Mouse (Mus musculus) midbrain, embryonic 14.5 days (tissue): Measurements from ENCODE around the gene Ankrd13a. TPM values are rescaled to one million over a fixed set of nuclear protein-coding genes. Genes with fewer than 3 reads are reported as not detected.

Source experiments
- ATAC-seq: fragments of 200-750 bp; cut with Nextera tagmentation; 2 replicates; pipeline ENCODE4 v1.8.0; 2017; ENCODE audit warnings: moderate number of reproducible peaks, moderate library complexity; ENCODE audit not compliant: low FRiP score, low TSS enrichment
- DNase-seq: peaks from one replicate; pipeline ENCODE4 v3.0.0-alpha.2; 2015
- H3K27ac ChIP-seq: fragments of 300-500 bp; sonication (generic); replicated peaks from 2 replicates; pipeline ENCODE4 v1.5.1; 2014; ENCODE audit warnings: mild to moderate bottlenecking, low read depth, low read length, moderate library complexity
- H3K27me3 ChIP-seq: fragments of 300-500 bp; sonication (generic); 2 replicates; pipeline ENCODE4 v1.6.1; 2014; ENCODE audit warnings: low read length, control low read depth, mixed read lengths; ENCODE audit not compliant: control insufficient read depth, insufficient read depth
- H3K36me3 ChIP-seq: fragments of 300-500 bp; sonication (generic); 2 replicates; pipeline ENCODE4 v1.6.1; 2014; ENCODE audit warnings: low read length, control low read depth; ENCODE audit not compliant: control insufficient read depth, insufficient read depth
- H3K4me1 ChIP-seq: fragments of 300-500 bp; sonication (generic); 2 replicates; pipeline ENCODE4 v1.6.1; 2014; ENCODE audit warnings: mild to moderate bottlenecking, antibody characterized with exemption, low read length, control low read depth; ENCODE audit not compliant: control insufficient read depth, insufficient read depth
- H3K4me2 ChIP-seq: fragments of 300-500 bp; sonication (generic); 2 replicates; pipeline ENCODE4 v1.6.1; 2014; ENCODE audit warnings: mild to moderate bottlenecking, low read length, moderate library complexity
- H3K4me3 ChIP-seq: fragments of 300-500 bp; sonication (generic); replicated peaks from 2 replicates; pipeline ENCODE4 v1.5.1; 2014; ENCODE audit warnings: low read depth, low read length
- H3K9ac ChIP-seq: fragments of 300-500 bp; sonication (generic); replicated peaks from 2 replicates; pipeline ENCODE4 v1.6.1; 2014; ENCODE audit warnings: mild to moderate bottlenecking, low read length, moderate library complexity
- H3K9me3 ChIP-seq: fragments of 300-500 bp; sonication (generic); 2 replicates; pipeline ENCODE4 v1.6.1; 2016; ENCODE audit warnings: low read length, control low read depth, mixed read lengths; ENCODE audit not compliant: control insufficient read depth
- WGBS: fragments of 180-500 bp; shearing (Covaris S2); extraction: QIAGEN DNeasy Blood & Tissue Kit; methylation state at CpG from one replicate; pipeline ENCODE4 v1.1.7; 2014; 5-methylcytosine and 5-hydroxymethylcytosine counted together
- polyA plus RNA-seq: library from polyadenylated mRNA; unstranded; fragments of >200 nt; fragmentation: Nextera tagmentation; extraction: Ambion mirVana; gene quantifications from 2 replicates; pipeline ENCODE4 v1.2.1, GENCODE M21; 2014

The Ankrd13a gene
- polyA plus RNA-seq, 1 experiment from 2014 or later = 48.5 TPM

DNA sequence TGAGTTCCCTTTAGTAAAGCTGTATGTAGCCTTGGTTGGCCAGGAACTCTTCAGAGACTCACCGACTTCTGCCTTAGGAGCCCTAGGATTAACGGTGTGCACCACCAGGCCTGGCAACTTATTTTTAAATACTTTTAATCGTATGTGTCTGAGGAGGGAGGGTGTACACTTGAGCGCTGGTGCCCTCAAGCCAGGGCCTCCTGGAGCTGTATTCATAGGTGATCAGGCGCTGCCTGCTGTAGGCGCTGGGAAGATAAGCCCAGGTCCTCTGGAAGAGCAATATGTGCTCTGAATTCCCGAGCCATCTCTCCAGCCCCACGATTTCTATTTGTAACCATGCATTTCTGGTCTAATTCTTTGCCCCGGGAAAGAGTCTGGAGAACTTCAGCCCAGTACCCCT is 32.6 kb downstream of the Ankrd13a start:
- Histone ChIP-seq H3K4me1 (peaks cover 5% of the 10 kb centered on the region), H3K4me3 (no peak overlapping the region), H3K9ac (no peak overlapping the region), H3K27me3 (no peaks in the 10 kb centered on the region), H3K9me3 (no peaks in the 10 kb centered on the region), H3K4me2 (no peak overlapping the region), H3K36me3 (peaks cover 77% of the 10 kb centered on the region), H3K27ac (0 out of 2 replicates have a peak overlapping the region, but pooled peaks have one; percentile 20)
- DNase-seq (no peak), ATAC-seq (no peak)
- WGBS = 42% methylated on average over 9 of the region's 9 CpGs

DNA sequence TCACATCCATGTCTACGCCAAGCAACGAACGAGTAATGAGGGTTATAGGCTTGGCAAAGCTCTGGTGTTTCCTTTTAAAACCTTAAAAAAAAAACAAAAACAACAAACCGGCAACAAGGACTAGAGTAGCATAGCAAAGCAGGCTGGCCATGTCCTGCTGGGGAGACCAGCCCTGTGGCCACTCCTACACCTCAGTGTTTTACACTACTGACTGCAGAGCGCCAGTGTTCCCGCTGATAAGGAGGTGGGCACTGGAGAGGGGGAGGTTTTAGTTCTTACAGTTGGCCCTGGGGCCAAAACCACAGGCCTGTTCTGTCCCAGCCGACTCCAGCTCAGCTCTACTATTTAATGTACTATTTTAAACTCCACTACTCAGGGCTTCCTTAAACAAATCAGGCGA is 33.0 kb downstream of the Ankrd13a start:
- Histone ChIP-seq H3K36me3 (peaks cover 73% of the 10 kb centered on the region), H3K27ac (0 out of 2 replicates have a peak overlapping the region, but pooled peaks have one; percentile 20), H3K9ac (no peak overlapping the region), H3K4me2 (no peak overlapping the region), H3K27me3 (no peaks in the 10 kb centered on the region), H3K4me3 (no peak overlapping the region), H3K4me1 (peaks cover 9% of the 10 kb centered on the region), H3K9me3 (no peaks in the 10 kb centered on the region)
- 33% methylated on average over 8 of the region's 8 CpGs for WGBS
- ATAC-seq (no peak), DNase-seq (no peak)

DNA sequence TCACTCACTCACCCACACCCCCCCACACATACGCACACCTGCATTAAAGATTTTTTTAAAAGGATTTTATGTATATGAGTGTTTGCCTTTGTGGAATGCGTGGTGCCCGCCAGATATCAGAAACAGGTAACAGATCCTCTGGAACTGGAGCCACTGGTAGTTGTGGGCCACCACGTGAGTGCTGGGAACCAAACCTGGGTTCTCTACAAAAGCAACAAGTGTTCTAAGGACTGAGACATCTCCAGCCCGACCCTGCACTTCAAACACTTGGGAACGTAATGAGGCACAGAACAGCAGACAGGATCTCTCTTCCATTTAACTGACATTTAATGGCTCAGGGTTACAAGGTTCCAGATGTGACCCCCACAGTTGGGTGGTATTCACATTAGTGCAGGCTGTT is 33.4 kb downstream of the Ankrd13a start:
- WGBS = 82% methylated on average over 6 of the region's 6 CpGs
- no peak overlapping the region for H3K27ac ChIP-seq

DNA sequence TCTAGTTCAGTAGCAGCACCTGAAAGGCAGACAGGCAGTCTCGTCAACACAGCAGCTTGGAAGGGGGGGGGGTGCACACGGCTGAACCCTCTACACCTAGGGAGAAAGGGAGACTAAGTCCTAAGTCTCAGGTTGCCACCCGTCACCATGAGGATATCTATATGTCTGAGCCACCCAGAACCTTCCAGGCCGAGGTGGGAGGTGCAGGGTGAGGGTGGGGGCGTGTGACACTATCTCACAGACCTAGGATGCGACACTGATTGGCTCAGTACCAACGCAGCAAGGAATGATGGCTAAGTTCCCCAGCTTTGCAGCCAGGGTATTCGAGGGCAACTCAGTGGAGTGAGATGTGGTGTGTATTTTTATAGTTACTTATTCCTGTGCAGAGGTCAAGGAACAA is 33.9 kb downstream of the Ankrd13a start:
- Histone ChIP-seq H3K4me1 (peaks cover 13% of the 10 kb centered on the region), H3K27me3 (no peaks in the 10 kb centered on the region), H3K27ac (no peak overlapping the region), H3K36me3 (peaks cover 63% of the 10 kb centered on the region), H3K4me3 (no peak overlapping the region), H3K9me3 (no peaks in the 10 kb centered on the region), H3K9ac (no peak overlapping the region), H3K4me2 (no peak overlapping the region)
- no peak for ATAC-seq
- no peak for DNase-seq
- WGBS = 87% methylated on average over 8 of the region's 8 CpGs

More for the DNA sequence above, 33.4 kb downstream of the Ankrd13a start:
- Histone ChIP-seq H3K4me1 (peaks cover 13% of the 10 kb centered on the region), H3K4me2 (no peak overlapping the region), H3K9me3 (no peaks in the 10 kb centered on the region), H3K36me3 (peaks cover 68% of the 10 kb centered on the region), H3K27me3 (no peaks in the 10 kb centered on the region), H3K9ac (no peak overlapping the region), H3K4me3 (no peak overlapping the region)
- DNase-seq (no peak), ATAC-seq (no peak)

DNA sequence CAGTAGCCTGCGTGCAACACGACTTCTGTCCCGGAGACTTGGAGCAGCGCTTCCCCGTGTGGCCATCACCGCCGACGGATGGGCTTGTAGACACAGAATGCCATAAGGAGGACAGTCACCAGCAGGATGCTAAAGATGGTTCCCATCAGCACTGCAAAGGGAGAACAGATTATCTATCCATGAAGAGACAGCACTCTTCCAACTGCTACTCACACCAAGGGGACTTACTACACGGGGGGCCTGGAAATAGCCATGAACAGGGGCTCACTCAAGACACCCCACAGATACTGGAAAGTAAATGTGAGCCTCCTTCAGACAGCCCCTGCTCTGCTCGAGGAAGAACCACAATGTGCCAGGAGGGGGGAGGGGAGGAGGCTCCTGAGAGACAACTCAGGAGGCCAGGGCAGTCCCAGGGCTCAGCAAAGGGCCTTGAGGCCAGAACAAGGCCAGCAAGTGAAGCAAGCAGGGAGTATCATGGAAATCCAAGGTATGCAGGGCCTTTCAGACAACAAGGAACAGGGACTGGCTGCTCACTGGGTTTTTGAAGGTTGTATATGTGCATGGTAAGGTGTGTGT is 34.8 kb downstream of the Ankrd13a start:
- H3K36me3 ChIP-seq = peaks cover 55% of the 10 kb centered on the region

DNA sequence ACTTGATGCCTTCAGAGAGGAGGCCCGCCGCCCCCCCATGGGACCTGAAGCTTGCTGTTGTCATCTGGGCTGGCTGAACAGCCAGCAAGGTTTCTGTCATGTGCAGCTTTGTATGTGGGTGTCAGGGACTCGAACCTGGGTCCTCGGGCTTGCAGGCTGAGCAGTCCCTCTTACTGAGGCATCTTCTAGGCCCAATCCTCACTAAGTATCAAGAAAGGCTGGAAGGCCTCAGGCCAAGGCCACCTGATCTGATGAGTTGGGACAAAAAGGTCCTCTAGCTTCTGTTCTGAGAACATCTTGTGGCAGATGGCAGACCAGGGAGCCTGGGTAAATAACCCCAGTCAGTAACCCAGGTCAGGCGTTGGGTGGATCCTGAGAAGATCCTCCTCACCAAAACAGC is 35.3 kb downstream of the Ankrd13a start:
- peaks cover 13% of the 10 kb centered on the region for H3K4me1 ChIP-seq
- peaks cover 49% of the 10 kb centered on the region for H3K36me3 ChIP-seq
- ATAC-seq (no peak), DNase-seq (no peak)
- no peak overlapping the region for H3K9ac ChIP-seq
- no peak overlapping the region for H3K4me3 ChIP-seq
- no peaks in the 10 kb centered on the region for H3K9me3 ChIP-seq
- H3K27ac ChIP-seq = no peak overlapping the region
- no peaks in the 10 kb centered on the region for H3K27me3 ChIP-seq
- H3K4me2 ChIP-seq = no peak overlapping the region
- 93% methylated on average over 5 of the region's 5 CpGs for WGBS

More for the DNA sequence above, 34.8 kb downstream of the Ankrd13a start:
- ATAC-seq (no peak), DNase-seq (no peak)
- no peaks in the 10 kb centered on the region for H3K9me3 ChIP-seq
- 83% methylated on average over 10 of the region's 10 CpGs for WGBS
- no peak overlapping the region for H3K9ac ChIP-seq
- H3K4me2 ChIP-seq = no peak overlapping the region
- H3K27me3 ChIP-seq = no peaks in the 10 kb centered on the region
- H3K4me1 ChIP-seq = peaks cover 13% of the 10 kb centered on the region
- H3K4me3 ChIP-seq = no peak overlapping the region
- H3K27ac ChIP-seq = no peak overlapping the region

DNA sequence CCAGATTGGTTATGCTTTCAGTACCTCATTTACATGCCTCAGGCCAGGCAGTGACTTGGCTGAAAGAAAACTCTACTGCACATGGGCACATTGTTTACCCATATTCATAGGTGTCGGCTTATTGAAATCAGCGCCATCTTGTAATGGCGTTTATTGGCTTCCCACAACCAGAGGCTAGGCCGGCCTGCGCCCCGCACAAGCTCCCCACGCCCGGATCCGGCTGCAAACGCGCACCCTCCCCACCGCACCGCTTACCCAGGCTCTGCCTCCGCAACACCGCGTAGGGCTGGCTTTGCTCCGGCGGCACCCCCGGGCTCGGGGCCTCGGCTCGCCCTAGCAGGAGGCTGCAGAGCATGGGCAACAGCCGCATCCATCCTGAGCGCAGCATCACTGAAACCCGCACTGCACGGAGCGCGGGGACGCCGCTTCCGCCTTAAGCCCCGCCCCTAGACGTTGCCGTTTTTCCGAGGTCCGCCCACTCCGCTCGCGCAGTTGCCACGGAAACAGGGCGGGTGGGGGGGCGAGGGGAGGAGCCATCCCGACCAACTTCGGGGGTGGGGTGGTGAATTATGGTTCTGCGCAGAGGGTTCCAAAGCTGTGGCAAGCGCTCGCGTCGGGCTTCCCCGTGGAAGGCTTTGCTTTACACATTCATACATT is 39.2 kb downstream of the Ankrd13a start:
- H3K9me3 ChIP-seq = no peaks in the 10 kb centered on the region
- DNase-seq = peak; percentile 97
- no peaks in the 10 kb centered on the region for H3K27me3 ChIP-seq
- peak; percentile 96 for ATAC-seq
- H3K4me1 ChIP-seq = peaks cover 13% of the 10 kb centered on the region
- H3K27ac ChIP-seq = peak overlapping the region; percentile 97
- H3K4me3 ChIP-seq = peak overlapping the region; percentile 81
- peak overlapping the region; percentile 82 for H3K9ac ChIP-seq
- WGBS = under 1% methylated on average over 50 of the region's 50 CpGs
- H3K36me3 ChIP-seq = peaks cover 12% of the 10 kb centered on the region
- H3K4me2 ChIP-seq = peak overlapping the region; percentile 69

DNA sequence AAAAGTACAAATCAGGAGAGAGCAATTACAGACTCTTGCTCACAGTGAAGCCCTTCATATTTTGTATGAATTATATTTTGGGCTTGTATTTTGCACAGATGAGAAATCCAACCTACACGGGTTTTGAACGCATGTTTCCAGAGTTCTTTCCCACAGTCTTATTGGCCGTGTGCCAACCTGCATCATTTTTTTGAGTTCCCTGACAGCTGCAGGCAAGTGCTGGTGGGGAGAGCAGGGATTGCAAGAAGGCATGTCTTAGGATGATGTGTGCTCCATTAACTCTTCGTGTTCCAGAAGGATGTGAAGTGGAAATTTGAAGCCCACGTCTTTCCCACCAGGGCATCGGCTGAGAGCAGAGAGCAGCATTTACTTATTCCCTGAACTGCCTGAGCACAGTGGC is 42.1 kb downstream of the Ankrd13a start:
- WGBS = 67% methylated on average over 6 of the region's 6 CpGs
- no peaks in the 10 kb centered on the region for H3K36me3 ChIP-seq
- ATAC-seq (no peak), DNase-seq (no peak)
- H3K4me3 ChIP-seq = no peak overlapping the region
- H3K9me3 ChIP-seq = no peaks in the 10 kb centered on the region
- no peak overlapping the region for H3K27ac ChIP-seq
- H3K4me1 ChIP-seq = peaks cover 10% of the 10 kb centered on the region
- no peak overlapping the region for H3K9ac ChIP-seq
- no peak overlapping the region for H3K4me2 ChIP-seq
- no peaks in the 10 kb centered on the region for H3K27me3 ChIP-seq

DNA sequence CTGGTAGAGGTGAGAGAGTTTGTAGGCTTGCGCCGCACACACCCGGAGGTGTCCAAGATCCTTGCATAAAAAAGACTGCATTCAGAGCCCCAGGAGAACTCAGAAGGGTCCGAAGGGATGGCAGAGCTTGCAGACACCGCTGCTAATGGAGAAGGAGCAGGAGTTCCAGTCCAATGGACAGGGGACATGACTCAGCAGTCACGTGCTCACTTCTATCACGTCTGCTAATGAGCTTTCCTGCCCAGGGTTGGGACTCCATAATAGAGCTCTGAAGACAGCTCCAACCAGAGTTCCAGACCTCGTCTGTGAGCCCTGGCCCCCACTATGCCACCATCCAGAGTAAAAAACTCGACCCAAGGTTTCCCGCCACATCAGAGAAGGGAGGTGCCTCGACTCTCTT is 43.6 kb downstream of the Ankrd13a start:
- H3K36me3 ChIP-seq = no peaks in the 10 kb centered on the region
- DNase-seq = no peak
- no peak overlapping the region for H3K4me3 ChIP-seq
- H3K4me2 ChIP-seq = no peak overlapping the region
- H3K9me3 ChIP-seq = no peaks in the 10 kb centered on the region
- H3K27ac ChIP-seq = no peak overlapping the region
- ATAC-seq = no peak
- H3K9ac ChIP-seq = no peak overlapping the region
- WGBS = 72% methylated on average over 10 of the region's 11 CpGs
- no peaks in the 10 kb centered on the region for H3K27me3 ChIP-seq
- H3K4me1 ChIP-seq = no peaks in the 10 kb centered on the region
